Mouse (Mus musculus) frontal cortex, postnatal 25 days (tissue): Measurements from ENCODE around the gene Ihh.

Experiments
- DNase-seq, 2 experiments: peaks; one replicate each; pipeline ENCODE4 v3.0.0; 2022; ENCODE audit warnings: low spot score in 2 of 2

Ihh gene

DNA sequence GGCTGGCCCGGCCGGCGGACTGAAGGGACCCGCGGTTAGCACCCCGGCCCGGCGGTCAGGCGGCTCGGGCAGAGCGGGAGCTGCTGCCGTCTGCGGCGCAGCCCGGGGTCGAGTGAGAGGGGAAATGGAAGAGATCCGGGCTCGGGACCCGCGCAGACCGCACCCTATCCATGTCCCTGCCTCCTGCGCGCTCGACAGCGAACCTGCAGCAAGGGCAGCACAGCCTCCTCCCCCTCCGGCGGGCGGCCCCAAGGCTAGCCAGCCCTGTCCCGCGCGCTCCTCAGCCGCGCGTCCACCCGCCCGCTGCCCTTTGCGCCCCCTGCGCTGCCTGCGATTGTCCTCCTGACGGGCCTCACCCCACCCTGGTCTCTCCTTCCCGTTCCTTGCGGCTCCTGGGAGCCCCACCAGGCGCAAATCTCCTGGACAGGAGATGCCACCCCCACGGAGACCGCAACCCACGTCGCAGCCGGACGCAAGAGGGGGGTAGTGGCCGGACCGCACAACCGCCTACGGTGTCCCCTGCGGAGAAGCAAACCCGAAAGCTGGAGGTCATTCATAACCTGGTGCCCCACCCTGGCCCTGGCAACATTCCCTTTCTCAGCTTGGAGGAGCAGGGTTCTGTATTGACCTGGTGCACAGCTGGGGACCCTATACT, at the start of gene Ihh:
Gene Ihh, minus strand, starts transcription at position 117 of the 655 bp plus-strand sequence.
- DNase-seq, result no peak

DNA sequence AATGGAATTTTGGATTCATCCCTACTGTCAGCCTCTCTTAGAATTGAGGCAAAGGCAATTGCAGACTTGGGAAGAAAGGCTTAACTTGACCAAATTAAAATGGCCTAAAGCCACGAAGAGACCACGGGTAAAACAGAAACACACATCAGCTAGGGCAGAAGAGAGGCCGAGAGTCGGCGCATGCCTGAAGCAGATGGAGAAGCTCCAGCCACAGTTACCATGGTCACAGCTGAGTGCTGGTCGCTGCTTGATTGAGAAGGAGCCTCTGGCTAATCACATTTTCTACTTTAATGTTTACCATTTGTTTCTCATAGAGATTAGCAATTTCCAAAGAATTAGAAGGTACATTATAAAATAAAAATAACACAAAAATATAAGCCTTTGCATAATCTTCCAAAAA, 49.7 kb upstream of the Ihh start:
- no peak for DNase-seq

DNA sequence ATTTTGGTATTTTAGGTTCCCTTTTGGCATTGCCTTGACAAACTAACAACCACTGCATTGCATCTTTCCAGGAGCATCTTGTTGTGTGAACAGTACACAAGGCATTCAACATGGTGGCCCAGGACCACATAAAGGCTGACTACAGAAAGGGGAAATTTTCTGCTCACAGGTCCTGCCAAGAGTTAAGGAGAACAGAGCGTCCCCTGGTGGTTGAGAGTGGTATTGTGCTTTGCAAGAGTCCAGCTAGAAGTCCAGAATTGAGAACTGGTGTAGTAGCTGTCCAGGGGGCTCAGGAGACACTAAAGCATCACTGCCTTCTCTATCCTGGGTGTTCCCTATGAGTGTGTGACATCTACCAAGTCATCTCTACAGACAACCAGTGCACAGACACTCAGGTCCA, 49.0 kb upstream of the Ihh start:
- DNase-seq, result peak; percentile 10 to 12

DNA sequence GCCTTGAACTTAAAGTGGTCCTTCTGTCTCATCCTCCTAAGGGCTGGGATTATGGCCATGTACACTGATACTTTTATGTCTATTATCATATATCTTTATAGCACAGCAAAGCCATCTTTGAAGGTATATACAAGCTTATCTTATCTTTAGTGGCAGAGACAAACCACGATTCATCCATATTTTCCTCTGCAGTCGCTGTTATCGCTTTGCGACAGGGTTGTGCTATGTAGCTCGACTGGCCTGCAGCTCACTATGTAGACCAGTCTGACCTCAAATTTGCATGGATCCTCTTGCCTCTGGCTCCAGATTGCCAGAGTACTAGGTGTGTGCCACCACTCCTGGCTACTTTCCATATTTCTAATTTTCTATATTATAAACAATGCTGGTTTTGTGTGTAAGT, 47.7 kb upstream of the Ihh start:
- no peak for DNase-seq

DNA sequence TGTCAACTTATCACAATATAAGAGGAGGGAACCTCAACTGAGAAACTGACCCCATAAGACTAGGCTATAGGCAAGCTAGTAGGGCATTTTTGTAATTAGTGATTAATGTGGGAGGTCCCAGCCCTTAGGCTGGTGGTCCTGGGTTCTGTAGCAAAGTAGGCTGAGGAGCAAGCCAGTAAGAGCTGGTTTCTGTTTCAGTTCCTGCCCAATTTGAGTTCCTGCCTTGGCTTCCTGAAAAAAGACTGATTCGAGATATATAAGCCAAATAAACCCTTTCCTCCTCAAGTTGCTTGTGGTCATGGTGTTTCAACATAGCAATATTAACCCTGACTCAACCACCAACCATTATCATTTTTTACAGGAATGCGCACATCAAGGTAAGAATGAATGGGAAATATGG, 45.8 kb upstream of the Ihh start:
- DNase-seq, result no peak

DNA sequence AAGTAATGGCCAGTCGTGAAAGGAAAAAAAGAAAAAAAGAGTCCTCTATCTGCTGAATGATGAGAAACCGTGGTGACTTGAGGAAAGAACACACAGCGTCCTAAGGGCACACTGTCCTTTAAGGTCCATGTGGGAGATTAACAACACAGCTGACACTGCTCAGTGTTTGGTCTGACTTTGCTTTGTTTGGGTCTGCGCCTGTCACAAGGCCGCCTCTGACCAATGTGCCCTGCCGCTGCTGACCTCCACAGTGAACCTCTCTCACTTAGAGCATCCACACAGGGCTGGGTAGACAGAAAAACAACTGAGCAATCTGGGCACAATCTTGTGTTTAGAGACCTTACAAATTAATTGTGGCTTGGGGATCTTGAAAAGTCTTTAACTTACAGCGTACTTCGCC, 25.5 kb upstream of the Ihh start:
- no peak for DNase-seq

DNA sequence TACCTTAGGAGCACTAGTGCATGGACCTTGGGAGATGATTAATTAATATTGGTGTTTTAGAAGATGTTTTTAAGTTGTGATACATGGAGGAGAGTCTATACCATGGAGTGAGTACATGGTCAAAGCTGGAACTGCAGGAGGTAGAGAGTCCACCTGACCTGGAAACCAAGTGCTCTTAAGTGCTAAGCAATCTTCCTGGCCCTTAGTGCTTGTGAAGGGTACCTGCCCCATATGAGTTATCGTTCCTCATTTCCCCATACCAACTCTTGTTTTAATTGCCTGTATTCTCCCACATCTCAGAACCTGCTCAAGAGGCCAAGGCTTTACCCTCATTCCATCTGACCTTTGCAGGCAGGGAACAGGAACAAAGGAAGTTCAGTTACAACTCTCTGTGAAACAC, 24.5 kb upstream of the Ihh start:
- no peak for DNase-seq

DNA sequence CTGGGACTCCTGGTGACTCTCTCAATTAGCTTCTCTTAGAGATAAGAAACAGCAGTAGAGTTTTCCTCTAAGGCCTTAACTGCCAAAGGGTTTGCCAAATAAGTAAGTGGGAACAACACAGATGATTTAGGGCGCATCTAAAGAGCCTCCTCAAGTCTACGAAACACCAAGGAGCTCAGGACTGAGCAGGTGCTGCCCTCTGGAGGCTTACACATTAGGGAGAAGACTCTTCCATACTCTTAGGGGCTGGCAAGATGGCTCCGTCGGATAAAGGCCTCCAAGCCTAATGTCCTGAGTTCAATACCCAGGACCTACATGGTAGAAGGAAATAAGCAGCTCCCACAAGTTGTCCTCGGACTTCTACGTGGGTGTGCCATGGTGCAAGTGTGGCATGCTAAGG, 22.1 kb upstream of the Ihh start:
- no peak for DNase-seq

DNA sequence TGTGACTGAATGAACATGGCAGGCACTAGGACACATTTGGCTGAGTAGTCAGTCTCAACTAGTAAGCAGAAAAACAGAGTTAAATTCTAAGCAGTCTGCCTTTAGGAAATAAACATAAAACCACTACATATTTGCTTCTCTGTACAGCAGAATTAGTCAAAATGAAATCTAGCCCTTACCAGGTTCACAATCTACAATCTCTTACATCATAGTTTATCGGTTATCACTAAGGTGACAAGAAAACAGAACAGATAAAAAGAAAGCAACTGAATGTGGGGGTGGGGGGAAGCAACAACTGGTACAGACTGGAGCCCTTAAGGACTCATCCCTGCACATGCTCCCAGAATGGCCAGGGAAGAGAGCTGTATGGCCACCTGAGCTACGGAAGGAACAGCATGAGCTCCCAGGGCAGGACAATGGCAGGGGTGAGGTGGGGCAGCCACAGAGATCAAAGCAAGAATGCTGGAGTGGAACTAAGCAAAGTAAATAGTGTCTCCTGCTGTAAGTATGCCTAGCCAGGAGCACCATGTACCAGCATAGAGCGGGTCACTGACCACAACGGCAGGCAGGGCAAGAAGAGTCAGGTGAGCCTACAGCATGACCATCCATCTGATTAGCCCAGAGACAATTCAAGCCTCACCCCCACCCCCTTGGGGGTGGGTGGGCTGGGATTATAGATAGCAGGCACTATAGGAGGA, 20.0 kb upstream of the Ihh start:
- DNase-seq, result no peak

DNA sequence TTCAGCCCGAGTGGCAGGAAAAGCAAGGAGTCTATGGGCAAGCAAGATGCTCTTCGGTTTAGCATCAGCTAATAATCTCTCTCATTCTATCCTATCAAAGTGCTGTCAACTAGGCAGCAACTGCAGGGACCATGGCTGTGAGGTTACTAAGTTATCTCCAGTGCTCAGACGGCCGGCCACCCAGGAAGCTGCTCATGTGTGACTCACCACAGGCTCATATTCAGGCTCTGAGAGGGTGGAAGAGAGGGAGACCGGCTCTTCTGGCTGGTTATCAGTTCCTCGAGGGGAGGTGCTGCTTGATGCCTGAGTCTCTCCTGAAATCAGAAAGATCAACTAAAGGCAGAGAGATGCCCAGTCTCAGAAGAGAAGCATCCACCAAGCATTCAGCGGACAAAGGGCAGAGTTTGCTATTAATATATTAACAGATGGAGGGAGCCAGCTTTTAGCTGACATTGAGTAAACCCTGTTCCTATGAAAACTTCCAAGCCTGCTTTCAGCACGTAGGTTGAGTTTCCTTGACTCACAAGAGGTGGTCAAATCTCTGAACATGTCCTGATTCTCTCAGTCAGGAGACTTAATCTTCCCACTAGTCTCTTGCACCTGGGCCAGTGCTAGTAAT, 16.6 kb upstream of the Ihh start:
- DNase-seq, result no peak

DNA sequence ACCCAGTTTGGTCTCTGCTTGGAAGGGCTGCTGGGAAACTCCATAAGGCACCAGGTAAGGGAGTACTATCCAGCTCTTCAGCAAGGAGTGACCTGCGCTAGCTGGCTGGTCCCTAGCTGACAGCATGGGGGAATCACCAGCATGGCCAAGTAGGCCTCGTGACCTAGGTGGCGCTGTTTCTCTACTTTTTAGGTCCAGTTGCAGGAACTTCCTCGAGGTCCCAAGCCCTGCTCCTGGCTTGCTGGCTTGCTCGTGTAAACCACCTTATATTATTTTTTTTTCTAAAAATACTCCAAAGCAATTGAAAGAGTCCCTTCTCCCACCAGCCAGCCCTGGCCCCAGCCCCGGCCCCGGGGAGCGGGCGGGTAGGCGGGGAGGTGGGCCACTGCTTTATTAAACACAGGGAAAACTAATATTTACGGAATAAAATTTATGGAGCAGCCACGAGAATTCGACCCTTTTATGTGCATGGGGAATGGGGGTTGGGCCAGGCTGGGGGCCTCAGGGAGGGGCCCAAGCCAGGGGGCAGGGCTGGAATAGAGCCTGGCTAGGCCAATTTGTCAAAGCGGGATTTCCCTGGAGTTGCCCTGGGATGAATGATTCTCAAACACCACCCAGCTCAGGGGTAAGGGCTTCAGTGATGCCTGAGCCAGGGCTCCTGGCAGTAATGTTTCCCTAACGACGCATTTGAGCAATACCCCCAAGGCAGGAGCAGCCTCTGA, 13.2 kb upstream of the Ihh start:
- peak; percentile 52 to 54 for DNase-seq

DNA sequence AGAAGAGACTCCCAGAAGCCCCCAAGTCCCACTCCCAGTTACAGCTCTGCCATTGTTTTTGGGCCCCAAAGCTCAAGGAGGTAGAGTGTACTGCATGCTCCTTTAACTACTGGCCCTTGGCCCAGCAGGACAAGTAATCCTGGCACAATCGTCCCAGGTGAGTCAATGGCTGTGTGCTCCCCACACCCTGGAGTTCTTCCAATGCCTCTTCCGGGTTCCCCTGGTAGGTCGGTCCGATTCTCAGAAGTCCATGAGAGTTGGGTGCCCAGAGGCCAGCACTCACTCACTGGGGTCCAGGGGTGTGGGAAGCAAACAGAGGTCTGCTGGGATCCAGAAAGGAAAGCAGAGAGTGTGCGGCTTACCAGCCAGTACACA, 11.4 kb upstream of the Ihh start:
- no peak for DNase-seq

DNA sequence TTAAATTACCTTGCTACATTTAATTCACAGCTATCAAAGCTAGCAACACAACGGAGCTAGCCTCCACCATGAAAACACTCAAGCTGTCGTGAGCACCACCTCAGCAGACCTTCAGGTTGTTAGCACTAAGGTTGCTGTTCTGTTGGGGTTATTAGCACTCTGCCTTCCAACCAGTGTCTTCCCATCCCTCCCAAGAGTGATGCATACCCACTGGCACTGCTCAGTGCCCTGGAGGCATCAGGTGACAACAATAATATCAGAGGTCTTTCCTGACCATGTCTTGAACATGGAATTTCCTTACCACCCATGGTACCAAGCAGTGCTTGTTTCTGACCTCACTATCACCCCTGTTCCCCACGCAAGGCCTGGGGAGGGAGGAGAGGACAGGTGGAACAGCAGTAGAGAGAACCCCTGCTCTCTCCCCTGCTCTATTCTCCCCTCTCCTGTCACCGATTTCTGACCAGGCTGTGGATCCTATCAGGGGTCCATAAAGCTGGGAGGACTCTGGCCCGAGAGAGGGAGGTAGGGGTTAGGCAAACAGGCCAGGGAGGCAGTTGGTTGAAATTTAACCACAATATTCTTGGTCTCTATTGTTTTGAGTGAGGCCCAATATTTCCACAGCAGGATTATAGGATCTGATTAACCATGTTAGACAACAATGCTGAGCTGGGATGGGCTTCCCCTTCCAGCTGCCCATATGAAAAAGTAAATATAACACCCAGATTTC, 10.8 kb upstream of the Ihh start:
- DNase-seq, result no peak

DNA sequence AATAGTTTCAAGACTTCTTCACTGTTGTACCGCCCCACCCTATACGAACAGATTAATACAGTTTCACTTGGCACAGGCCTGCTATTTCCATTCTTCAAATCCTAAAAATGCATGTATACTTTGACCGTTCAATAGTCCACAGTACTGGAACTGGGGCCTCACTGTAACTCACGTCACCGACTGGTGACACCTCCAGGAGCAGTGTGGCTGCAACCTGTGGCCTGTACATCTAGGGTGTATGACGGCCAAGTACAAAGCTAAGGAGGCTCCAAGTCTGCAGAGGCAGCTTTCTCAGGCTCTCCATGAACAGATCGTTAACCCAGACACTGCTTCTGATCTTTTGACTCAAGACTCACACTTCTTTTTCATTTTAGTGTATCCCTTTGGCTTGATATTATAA, 10.2 kb upstream of the Ihh start:
- no peak for DNase-seq

DNA sequence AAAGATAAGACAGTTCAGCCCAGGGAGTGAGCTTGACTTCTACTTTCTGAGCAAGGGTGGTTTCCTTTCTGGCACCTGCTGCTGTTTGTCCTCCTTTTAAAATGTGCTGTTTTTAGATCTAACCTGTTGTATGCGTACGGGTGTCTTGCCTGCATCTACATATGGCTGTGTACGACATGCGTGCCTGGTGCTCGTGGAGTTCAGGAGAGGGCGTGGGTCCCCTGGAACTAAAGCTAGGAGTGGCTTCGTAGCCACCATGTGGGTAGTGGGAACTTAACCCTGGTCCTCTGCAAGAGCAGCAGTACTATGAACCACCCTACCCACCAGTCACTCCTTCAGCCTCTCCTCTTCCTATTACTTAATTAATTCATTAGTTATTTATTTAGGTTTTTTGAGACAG, 8.6 kb upstream of the Ihh start:
- no peak for DNase-seq

DNA sequence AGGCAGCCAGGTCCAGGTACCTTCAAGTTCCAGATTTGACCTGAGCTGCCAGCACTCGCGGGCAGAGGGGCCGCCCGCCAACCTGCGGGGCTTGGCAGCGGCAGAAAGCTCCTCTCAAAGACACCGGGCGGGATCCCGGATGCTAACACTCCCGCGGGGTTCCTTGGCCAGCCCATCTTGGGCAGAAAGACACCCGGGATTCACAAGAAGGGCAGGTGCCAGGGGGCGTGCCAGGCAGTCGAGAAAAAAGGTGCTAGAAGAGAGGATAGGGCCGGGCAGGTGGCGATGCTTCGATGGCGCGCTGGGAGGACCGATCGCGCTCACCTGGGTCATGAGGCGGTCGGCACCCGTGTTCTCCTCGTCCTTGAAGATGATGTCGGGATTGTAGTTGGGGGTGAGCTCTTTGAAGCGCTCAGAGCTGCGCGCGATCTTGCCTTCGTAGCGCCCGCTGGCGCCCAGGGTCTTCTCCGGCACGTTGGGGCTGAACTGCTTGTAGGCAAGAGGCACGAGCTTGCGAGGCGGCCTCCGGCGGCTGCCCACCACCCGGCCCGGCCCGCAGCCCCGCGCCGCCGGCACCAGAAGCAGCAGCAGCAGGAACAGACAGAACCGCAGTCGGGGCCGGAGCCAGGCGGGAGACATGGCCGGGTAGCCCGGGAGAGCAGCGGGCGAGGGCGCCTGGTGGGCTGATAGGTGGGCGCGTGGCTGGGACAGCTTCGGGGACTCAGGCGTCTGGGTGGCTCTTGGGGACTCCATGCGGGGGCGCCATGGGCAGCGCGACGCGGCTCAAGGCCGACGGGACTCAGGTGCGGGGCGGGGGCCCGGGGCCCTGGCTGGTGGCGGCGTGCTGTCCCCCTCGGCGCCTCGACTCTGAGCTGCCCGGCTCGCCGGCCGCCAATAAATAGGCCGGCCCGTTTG, 639 bp downstream of the Ihh start:
- no peak for DNase-seq

DNA sequence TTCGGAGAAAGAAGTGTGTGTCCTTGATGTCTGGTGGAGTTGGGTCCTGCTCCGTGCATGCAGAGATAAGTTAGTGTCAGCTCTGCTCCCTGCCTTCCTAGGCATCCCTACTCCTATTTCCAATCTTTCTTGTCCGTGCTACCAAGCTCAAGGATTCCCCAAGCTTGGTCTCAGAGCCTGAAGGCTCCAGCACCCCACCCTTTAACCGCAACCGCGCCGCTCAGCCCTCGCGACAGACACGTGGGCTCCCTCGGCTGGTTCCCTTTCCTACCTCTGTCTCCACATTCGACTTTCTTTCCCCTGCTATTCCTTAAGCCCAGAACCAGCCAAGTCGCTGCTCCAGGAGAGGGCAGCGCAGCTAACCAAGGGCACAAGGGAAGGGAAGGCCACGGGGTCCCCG, 1.4 kb downstream of the Ihh start:
- DNase-seq, result no peak

DNA sequence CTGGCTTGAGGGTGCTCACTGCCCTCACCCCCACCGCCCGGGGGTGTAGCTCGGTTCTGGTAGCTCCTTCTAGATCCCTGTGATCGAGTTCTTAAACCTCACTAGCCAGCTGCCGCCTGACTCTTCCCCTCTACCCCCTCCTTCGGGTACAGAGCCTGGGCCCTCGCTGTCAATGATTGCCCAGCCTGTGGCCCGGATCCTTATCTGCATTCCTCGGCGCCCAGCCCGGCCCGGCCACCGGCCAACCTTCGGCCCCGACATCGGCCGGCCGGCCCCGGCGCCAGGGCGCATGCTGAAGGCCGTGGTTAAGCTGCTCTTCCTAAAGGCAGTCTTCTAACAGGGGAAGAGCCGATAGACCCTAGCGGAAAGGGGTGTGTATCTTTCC, 1.8 kb downstream of the Ihh start:
- DNase-seq, result no peak

DNA sequence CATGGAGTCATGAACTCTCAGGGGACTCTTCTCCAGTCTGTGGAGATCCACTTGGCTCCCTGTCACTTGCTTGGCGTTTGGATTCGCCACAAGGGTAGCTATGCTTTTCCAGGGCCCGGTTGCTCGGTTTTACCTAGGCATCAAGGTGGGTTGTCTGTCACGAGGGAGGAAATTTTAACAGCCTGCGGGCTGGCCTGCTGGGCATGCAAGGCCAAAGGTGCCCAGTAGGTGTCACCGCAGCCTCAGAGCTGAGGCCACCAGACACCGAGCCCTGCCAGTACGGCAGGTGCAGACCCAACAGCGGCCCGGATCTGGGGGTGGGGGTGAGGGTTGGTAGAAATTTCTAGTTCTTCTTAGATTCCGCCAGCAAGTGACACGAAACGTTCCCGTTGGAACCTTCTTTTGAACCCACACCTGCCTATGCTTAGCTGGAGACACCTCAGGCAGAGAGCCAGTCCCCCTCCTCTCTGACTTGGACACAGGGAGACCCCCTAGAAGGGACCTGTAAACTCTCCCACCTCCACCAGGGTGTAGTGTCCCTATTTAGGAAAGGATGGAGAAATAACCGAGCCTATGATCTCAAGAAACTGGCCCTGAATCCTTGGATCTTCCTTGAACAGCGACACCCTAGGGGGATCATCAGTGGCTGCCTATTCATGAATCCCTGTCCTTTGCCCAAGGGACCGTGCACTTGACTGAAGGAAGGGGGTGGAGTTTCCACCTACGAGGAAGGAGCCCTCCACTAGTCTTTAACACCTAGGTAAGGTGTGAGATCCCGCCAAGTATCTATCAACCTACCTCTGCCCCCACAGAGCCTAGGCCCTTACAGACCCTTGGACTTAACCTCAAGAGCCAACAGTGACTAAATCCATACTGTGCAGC, 2.4 kb downstream of the Ihh start:
- DNase-seq, result peak; percentile 48 to 52
